Mouse (Mus musculus) right cerebral cortex, postnatal 36 days (tissue): ENCODE measurements at regions not wholly inside any gene's neighbourhood (a gene's known extent, or its start where the extent isn't known, plus 50 kb on each side); places are given as distances from the start of the nearest gene placed in this dataset.

Experiments used
- DNase-seq, 2 experiments: peaks; one replicate each; pipeline ENCODE4 v3.0.0; 2022; ENCODE audit warnings: low spot score in 2 of 2, mixed read lengths in 1 of 2

GRCm38 (mm10) chr12:30647511-30647910, 63.3 kb downstream of the Tmem18 start:
- no peak for DNase-seq

- DNase-seq: peak in 1 of 2 experiments; percentile 9
These were observed 67.3 kb downstream of the Tmem18 start for GRCm38 (mm10) chr12:30651506-30651905.

- DNase-seq: no peak
These were observed 70.3 kb downstream of the Tmem18 start for GRCm38 (mm10) chr12:30654347-30655075.

GRCm38 (mm10) chr12:30655076-30655421, 70.8 kb downstream of the Tmem18 start:
- DNase-seq: no peak

GRCm38 (mm10) chr12:30678826-30679225, 94.6 kb downstream of the Tmem18 start:
- no peak for DNase-seq

- no peak for DNase-seq
These were observed 105.8 kb downstream of the Tmem18 start for GRCm38 (mm10) chr12:30690038-30690437.

GRCm38 (mm10) chr12:30693540-30693939, 109.3 kb downstream of the Tmem18 start:
- no peak for DNase-seq

- peak; percentile 46 to 77 for DNase-seq
These were observed 114.0 kb downstream of the Tmem18 start for GRCm38 (mm10) chr12:30698256-30698655.

- DNase-seq: no peak
These were observed 119.5 kb downstream of the Tmem18 start for GRCm38 (mm10) chr12:30703691-30704090.

GRCm38 (mm10) chr12:30707271-30707670, 123.0 kb downstream of the Tmem18 start:
- DNase-seq: no peak

- no peak for DNase-seq
These were observed 124.5 kb downstream of the Tmem18 start for GRCm38 (mm10) chr12:30708635-30709181.

GRCm38 (mm10) chr12:30710554-30710953, 126.3 kb downstream of the Tmem18 start:
- no peak for DNase-seq

- no peak for DNase-seq
These were observed 142.5 kb downstream of the Tmem18 start for GRCm38 (mm10) chr12:30726747-30727146.

- DNase-seq: no peak
These were observed 145.2 kb downstream of the Tmem18 start for GRCm38 (mm10) chr12:30729437-30729836.

- no peak for DNase-seq
These were observed 116.5 kb upstream of the Alkal2 start for GRCm38 (mm10) chr12:30767621-30768020.

GRCm38 (mm10) chr12:30793371-30793770, 90.8 kb upstream of the Alkal2 start:
- no peak for DNase-seq

GRCm38 (mm10) chr12:30816096-30816495, 68.0 kb upstream of the Alkal2 start:
- no peak for DNase-seq

GRCm38 (mm10) chr12:30831383-30831782, 52.7 kb upstream of the Alkal2 start:
- DNase-seq: no peak
